Mouse (Mus musculus) megakaryocyte-erythroid progenitor cell, adult 5-6 weeks (primary cell): ENCODE data around the gene Plxdc2. TPM values are rescaled to one million over a fixed set of nuclear protein-coding genes. Genes with fewer than 3 reads are reported as not detected.
"Not testable (repeated sequence)": the region's sequence is repeated elsewhere in the genome, so short reads cannot be mapped to it uniquely, and the experiment has no call there.

Source experiments
- ATAC-seq: replicated peaks from 2 replicates; pipeline ENCODE4 v1.8.0; 2016; ENCODE audit warnings: mild to moderate bottlenecking, inconsistent platforms; ENCODE audit not compliant: severe bottlenecking, poor library complexity, low FRiP score, low TSS enrichment
- total RNA-seq, 2 experiments: library from RNA; stranded (forward) in 1 of 2; stranded (reverse) in 1 of 2; fragments of 200-1000, 215-1000 nt in 1 of 2; fragments of >200 nt in 1 of 2; fragmentation: Nextera tagmentation in 1 of 2; gene quantifications; 2 replicates each; pipeline ENCODE4 v1.2.3; 2014 to 2017

Gene Plxdc2
- total RNA-seq, 2 experiments from 2014 or later = 0.61 to 1.3 TPM

DNA sequence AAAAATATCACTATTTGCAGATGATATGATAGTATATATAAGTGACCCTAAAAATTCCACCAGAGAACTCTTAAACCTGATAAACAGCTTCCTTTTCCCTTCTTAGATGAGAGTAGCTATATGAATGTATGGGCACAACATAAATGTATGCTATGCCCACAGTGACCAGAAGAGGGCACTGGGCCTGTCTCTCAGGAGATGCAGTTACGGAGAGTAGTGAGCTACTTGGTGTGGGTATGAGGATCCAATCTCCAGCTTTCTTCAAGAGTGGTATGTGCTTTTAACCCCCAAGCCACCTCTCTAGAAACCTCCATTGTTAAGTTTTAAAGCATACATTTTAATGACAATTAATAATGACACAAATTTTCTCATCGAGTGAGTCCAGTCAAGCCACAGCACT lies 350.1 kb downstream of the Plxdc2 start:
- no peak for ATAC-seq

DNA sequence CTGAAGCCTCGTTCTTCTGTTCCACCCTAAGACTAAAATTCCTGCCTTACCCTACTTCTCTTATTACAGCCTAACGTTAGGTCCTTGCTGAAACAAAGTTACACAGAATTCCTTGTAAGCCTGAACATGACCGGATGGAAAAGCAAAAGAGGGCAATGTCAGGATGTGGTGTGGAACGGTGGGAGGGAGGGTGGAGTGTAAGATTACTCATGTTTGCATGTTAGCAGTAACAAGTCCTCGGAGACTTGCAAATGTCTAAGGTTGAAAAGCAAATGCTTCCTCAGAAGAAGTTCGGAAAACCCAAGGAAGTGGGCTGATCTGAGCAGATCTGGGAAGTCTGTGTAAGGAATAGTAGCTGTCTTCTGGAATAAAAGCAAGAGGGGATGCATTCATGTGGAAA lies 353.8 kb downstream of the Plxdc2 start:
- no peak for ATAC-seq

DNA sequence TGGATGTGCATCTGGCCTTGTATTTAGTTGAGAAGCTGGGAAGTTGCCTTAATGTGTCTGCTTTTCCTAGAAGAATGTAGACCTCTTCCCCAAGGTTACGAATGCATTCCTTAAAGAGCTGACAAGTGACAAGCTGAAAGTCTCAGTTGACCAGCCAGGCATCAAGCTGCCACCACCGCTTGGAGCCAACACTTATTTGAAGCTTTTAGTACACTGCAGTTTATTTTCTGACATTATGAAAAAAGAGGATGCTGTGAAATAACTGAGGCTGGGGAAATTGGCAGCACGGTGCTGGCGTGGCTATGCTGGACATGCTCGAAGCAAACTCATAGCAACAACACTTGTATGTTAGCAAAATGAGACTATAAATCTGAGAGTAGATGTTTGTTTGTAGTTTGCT lies 374.9 kb downstream of the Plxdc2 start:
- ATAC-seq = no peak

DNA sequence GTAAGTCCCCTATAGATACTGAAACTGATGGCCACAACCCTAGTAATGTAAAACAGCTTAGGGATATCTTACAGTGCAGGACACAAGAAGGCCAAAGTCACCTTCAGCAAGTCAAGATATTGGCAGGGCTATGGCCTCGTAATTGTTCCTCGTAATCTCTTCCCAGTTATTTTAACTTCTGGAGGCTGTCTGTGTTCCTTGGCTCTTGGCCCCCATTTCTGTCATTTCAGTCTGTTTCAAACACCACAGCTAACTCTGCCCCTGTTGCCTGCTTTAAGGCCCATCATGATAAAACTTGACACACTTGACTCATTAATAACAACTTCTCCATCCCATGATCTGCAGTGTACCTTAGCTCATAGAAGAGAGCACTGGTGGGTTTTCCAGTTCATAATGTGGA lies 378.3 kb downstream of the Plxdc2 start:
- no peak for ATAC-seq

DNA sequence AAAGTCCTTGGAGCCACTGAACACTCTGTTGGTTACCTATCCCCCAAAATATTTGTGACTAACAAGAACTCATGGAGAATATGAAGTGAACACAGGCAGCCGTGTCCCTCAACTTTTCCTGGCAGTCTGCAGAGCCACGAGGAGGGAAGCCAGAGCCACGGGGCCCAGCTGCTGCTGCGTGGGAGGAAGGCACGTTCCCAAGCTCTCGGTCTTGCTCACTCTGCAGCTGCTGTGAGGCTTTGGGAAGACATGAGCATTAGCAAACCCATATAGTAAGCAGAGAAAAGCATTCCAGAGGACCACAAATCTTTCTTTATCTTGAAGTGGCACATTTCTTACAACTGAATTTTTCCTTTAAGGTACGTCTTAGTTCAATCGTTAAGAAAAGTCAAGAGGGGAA lies 382.1 kb downstream of the Plxdc2 start:
- ATAC-seq = no peak

DNA sequence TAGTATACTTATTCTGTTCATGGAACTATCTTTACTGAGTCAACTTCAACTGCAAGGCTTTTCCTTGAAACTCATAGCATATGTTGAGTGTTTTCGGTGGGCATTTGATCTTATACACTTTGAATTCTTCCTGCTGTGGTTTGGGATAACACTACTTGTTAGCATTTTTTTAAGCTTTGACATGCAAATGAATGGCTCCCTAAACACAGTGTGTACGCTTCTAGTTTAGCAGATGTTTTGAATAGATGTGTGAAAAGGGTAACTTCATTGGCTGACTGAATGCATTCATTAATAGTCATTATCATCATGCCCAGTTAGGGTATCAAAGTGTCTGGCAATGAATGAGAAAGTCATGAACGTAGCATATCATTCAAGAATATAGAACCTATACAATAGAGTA lies 385.7 kb downstream of the Plxdc2 start:
- ATAC-seq = no peak

DNA sequence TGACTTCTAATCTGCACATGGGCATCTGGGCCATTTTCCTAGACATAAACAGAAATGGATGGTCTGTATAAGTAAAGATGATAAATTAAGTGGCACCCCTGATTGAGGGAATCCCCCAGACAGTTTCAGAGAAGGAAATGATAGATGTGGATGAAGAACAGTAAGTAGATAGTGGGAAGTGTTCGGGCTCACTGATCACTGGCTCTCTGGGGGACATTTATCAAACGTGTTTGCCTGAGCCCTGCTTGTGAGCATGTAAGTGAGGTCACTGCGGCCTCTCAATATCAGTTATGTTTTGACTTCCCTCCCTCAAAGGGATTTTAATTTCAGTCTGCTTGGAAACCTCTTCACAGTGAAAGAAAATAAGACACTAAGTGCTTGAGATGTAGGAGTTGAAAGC lies 387.5 kb downstream of the Plxdc2 start:
- no peak for ATAC-seq

DNA sequence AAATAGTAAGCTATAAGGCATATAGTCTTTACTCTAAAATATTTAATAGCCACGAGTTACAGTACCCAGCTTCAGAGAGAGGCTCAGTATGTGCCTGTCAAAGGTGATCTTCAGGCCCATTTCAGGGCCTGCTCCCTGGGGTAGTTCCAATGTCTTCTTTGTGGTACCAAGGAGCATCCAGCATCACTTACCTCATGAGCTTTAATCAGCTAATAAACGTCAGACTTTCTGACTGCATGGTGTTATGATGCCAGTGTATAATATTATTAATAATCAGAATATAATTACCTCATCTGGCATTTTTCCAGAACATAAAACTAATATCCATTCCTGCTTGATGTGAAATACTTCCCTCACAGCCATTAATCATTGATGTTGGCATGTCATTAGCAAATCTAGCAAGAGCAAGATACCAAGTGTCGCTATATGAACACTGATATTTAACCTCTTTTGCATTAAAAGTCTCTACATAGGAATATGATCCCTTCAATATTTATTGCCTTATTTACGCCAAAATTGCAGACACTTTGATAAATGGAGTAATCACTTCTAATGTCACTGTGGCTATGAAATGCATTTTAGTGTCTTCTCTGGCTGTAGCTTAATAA lies 393.3 kb downstream of the Plxdc2 start:
- no peak for ATAC-seq

DNA sequence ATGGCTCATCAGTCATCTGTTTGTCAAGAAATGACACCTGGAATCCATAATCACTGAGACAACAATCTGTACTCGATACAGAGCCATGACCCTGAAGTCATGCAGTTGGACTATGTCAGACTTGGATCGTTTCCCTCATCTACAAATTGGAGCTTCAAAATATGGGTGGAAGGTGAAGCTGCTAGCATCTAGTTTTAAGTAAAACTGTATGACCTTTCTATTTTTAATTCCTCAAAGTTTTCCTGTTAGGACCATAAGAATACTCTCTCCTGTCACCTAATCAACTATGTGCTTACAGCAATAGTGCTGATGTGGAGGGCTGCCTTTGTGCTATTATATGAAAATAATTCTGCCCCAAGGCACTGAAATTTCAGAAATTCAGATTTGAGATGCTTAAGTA lies 401.1 kb downstream of the Plxdc2 start:
- no peak for ATAC-seq

DNA sequence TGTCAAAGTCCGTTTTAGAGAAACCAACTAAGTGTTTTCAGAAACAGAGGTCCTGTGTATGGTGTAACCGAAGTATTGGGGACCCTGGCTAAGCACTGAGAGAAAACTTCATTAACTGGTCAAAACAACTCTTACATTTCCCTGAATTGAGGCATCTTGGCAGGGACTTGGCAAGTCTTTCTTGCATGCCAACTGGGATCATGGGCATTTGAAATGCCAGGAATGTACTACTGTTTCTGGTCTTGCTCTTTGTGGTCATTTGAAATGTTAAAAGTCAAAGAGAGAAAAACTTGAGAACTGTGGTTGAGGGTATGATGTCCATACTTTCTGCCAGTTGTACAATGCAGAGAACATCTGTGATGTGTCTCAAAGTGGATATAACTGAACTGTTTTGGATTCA lies 403.7 kb downstream of the Plxdc2 start:
- no peak for ATAC-seq

DNA sequence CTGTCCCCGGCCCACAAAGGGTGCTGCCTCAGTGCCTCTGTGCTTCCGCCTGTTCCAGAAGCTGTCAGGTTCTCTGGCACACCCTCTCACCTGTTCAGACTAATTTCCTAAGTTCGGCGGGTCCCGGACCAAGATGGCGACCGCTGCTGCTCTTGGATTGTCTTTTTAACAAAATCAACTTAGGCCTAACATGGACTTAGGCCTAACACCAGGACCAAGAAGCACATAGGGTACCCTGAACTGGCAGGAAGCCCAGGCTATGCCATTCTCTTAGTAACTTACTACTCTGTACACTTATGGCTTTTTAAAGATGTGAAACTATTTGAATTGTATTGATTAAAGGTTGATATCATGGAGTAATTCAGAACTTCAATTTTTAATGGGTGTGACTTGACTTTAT lies 413.0 kb downstream of the Plxdc2 start:
- not testable (repeated sequence) for ATAC-seq

DNA sequence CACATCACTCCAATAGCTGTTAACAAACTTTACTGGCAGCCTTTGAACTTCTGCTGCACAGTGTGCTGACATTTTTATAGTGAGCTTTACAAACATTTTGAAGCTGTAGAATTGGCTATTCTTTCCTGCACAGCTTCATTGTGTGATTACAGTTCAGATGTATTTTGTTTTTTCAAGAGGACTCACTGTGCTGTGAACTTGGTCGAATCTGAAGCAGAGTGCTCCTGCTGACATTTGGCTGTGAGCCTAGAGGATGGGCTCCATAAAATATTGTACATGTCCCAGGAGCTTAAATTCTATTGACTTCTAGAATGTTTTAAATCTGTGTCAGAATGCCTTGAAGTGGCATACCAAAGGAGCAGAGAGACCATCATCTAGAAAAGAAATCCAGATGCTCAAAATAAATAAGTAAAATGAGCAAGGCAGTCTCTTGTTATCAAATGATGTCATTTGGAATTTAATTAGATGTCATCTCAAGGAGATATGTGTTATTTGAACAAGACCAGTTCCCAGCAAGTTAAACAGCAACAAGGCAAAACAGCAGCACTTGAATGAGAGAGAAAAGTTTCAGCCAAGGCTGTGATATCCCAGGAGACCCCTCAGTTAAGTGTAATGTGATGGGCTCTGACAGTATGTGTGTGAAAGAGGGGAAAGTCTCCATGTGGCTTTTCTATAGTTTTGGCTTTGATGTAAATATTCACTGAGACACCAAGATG lies 417.5 kb downstream of the Plxdc2 start:
- no peak for ATAC-seq

DNA sequence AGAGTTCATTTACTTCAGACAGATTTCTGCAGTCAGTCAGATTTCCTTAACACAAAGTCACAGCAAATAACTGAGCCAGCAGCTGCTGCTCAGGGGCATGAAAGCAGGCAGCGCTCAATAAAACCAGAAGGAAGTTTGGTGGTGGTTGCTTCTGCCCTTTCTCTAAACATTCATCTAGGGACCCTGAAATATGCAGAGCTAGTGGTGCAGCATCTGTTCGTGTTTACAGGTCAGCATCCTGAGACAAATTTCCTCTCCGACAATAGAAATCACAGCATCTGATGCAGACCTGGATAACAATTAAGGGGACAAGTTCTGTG lies 418.0 kb downstream of the Plxdc2 start:
- no peak for ATAC-seq

DNA sequence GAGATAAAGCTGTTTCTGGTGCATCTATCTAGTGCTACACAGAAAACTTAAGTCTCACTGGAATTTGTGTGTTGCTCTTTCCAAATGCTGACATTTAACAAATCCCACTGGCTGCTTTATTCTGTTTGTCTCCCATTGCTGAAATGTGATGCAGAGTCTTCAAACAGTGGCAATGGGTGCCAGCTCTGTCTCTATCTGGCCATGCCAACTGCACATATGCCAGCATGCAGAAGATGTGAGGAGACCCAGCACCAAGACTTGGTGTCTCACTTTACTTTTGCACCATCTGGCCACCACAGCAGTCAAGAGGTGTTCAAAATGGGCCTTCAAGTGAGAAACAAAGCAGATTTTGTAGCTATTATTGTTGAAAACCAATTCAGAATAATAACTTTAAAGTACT lies 439.2 kb downstream of the Plxdc2 start:
- ATAC-seq = no peak
